Mouse (Mus musculus) erythroblast, embryonic 14.5 days (primary cell): Measurements from ENCODE around the gene Dnaic2.

ENCODE experiments used
- GATA1 ChIP-seq: IDR thresholded peaks from 2 replicates; pipeline ENCODE4 v1.6.1; 2012; ENCODE audit warnings: low read length, inconsistent platforms, mixed read lengths
- TAL1 ChIP-seq: IDR thresholded peaks from 3 replicates; pipeline ENCODE4 v1.6.1; 2012; ENCODE audit warnings: low read length, inconsistent platforms, mixed read lengths

GRCm38 (mm10) chr11:114741451-114741850, 14.2 kb downstream of the Dnaic2 start:
- TF ChIP-seq GATA1 (no peak), TAL1 (no peak)
